Mouse (Mus musculus): ENCODE measurements around the gene Atxn1l. TPM values are rescaled to one million over a fixed set of nuclear protein-coding genes. Genes with fewer than 3 reads are reported as not detected.

Gene Atxn1l
- total RNA-seq, 1 experiment from 2014 or later: 13.3 TPM

DNA sequence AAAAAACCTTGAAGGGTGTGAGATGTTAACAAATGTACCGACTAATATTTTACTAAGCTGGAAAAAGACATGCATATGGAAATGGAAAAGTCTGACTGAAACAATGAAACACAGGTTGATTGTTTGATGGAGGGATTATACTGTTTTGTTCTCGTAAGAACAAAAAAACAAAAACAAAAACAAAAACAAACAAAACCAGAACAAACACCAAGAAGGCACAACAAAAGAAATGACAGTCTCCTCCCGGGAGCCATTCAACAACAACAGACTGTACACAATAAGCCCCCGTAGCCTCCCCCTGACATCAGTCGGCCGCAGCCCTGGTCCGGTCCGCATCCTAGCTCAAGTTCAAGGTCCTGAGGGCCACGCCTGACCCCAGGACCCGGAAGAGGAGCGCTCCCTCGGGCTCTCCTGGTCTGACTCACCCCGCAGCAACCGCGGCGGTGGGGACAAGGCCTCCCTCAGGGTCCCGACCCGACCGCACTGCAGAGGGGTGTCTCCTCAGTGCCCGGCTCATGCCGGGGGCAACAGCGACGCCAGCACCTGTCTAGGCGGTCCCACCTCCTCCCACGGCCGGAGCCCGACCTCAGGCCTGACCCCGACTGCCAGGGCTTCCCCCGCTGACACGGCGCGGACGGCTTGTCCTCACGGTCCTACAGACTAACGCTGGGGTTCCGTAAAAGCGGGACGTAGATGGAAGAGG lies 44.9 kb downstream of the Atxn1l start:
- ATAC-seq (replicated peaks in 1 of 2; ENCODE audit: insufficient read depth in 1 of 2, low FRiP score in 2 of 2, low TSS enrichment in 1 of 2, low read depth in 1 of 2, poor library complexity in 2 of 2, severe bottlenecking in 2 of 2): peak; percentile 13 to 36

DNA sequence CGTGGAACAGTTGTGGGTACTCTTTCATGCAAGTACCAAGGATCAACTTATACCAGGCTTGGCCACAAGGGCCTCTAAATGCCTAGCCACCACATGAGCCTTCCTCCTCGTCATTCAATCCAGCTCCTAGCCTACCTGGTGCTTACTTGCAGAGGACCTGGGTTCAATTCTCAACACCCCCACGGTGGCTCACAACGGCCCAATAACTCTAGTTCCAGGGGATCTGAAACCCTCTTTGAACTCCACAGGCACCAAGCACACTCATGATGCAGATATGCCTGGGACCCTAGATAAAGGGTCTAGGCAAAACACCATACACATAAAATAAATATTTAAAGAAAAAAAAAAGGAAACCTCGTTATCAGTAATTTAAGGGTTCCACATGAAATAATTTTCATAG lies 45.8 kb downstream of the Atxn1l start:
- peak; percentile 30 to 44; a peak in 2 of 4 replicates for ATAC-seq (replicated peaks in 1 of 2; ENCODE audit: insufficient read depth in 1 of 2, low FRiP score in 2 of 2, low TSS enrichment in 1 of 2, low read depth in 1 of 2, poor library complexity in 2 of 2, severe bottlenecking in 2 of 2)

DNA sequence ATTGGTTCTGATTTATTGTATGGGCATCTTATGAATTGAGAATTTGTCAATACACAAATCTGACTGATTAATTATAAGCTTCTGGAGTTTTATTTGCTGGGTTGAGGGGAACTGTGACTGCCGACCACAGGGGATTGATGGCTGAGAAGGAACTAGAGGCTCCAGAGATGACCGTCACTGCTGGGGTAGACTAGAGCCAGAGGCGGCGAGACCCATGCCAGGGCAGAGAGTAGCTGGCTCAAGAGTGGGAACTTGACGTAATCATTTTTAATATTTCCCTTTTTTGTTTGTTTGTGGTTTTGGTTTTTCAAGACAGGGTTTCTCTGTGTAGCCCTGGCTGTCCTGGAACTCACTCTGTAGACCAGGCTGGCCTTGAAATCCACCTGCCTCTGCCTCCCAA lies 50.3 kb downstream of the Atxn1l start:
- no peak; a peak in 1 of 4 replicates for ATAC-seq (replicated peaks in 1 of 2; ENCODE audit: insufficient read depth in 1 of 2, low FRiP score in 2 of 2, low TSS enrichment in 1 of 2, low read depth in 1 of 2, poor library complexity in 2 of 2, severe bottlenecking in 2 of 2)

DNA sequence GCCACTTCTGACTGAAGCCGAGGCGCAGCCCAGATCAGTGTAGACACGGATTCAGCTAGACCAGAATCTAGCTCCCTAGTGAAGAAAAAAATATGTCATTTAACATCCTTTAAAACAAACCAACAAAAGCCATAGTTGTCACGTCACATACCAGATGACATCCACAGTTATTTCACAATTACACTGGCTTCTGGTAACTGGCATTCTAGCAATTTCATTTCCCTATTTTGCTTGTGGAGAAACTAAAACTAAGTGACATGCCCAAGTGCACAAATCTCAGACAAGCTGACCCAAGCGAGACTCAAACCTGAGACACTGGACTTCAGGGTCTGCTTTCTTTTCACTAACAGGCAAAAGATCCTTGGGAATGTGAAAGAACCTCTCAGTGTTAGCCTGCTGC lies 55.4 kb downstream of the Atxn1l start:
- peak in 1 of 2 experiments; percentile 48; a peak in 1 of 4 replicates for ATAC-seq (replicated peaks in 1 of 2; ENCODE audit: insufficient read depth in 1 of 2, low FRiP score in 2 of 2, low TSS enrichment in 1 of 2, low read depth in 1 of 2, poor library complexity in 2 of 2, severe bottlenecking in 2 of 2)

- ATAC-seq (replicated peaks in 1 of 2; ENCODE audit: insufficient read depth in 1 of 2, low FRiP score in 2 of 2, low TSS enrichment in 1 of 2, low read depth in 1 of 2, poor library complexity in 2 of 2, severe bottlenecking in 2 of 2): no peak
Observed at GRCm38 (mm10) chr8:109681535-109681934, 56.0 kb downstream of the Atxn1l start.

Other genes starting within 250 kb of the Atxn1l start
- gene Pmfbp1, start 243.7 kb downstream of the Atxn1l start, total RNA-seq (2017): not detected in 2 replicates
- 53.2 and 58.5 TPM in 2 replicates for gene Dhx38, start 171.9 kb downstream of the Atxn1l start, total RNA-seq (2017)
- 9.6 and 14.2 TPM in 2 replicates for gene Txnl4b, start 171.8 kb downstream of the Atxn1l start, total RNA-seq (2017)
- gene Hp, start 158.6 kb downstream of the Atxn1l start, total RNA-seq (2017): 26.8 and 110 TPM in 2 replicates
- 17.4 and 17.6 TPM in 2 replicates for gene Dhodh, start 129.1 kb downstream of the Atxn1l start, total RNA-seq (2017)
- 0.55 and 0.94 TPM in 2 replicates for gene Pkd1l3, start 123.2 kb downstream of the Atxn1l start, total RNA-seq (2017)
- 87.7 and 109 TPM in 2 replicates for gene Ist1, start 44.5 kb downstream of the Atxn1l start, total RNA-seq (2017)
- gene Zfp821, start 32.2 kb downstream of the Atxn1l start, total RNA-seq (2017): 7.6 and 8.9 TPM in 2 replicates
- 62.0 TPM in 2 replicates for gene Ap1g1, start 40.8 kb upstream of the Atxn1l start, total RNA-seq (2017)
- 6.3 and 8.4 TPM in 2 replicates for gene Phlpp2, start 130.8 kb upstream of the Atxn1l start, total RNA-seq (2017)
- not detected in 2 replicates for gene Marveld3, start 224.5 kb upstream of the Atxn1l start, total RNA-seq (2017)